Mouse (Mus musculus) brain, embryonic 14.5 days (tissue): ENCODE data around the gene Rdh7.

Experiments
- CTCF ChIP-seq: fragments of 200-500 bp; IDR thresholded peaks from 2 replicates; pipeline ENCODE4 v1.5.1; 2012; ENCODE audit warnings: inconsistent platforms, mild to moderate bottlenecking, moderate library complexity, borderline replicate concordance; ENCODE audit not compliant: insufficient read depth, insufficient read length; ENCODE audit errors: extremely low read depth
- POLR2A ChIP-seq: fragments of 200-500 bp; IDR thresholded peaks from 2 replicates; pipeline ENCODE4 v1.6.1; 2012; ENCODE audit warnings: mild to moderate bottlenecking, inconsistent platforms, borderline replicate concordance; ENCODE audit not compliant: poor library complexity, insufficient read depth, insufficient read length, severe bottlenecking; ENCODE audit errors: extremely low read depth

DNA sequence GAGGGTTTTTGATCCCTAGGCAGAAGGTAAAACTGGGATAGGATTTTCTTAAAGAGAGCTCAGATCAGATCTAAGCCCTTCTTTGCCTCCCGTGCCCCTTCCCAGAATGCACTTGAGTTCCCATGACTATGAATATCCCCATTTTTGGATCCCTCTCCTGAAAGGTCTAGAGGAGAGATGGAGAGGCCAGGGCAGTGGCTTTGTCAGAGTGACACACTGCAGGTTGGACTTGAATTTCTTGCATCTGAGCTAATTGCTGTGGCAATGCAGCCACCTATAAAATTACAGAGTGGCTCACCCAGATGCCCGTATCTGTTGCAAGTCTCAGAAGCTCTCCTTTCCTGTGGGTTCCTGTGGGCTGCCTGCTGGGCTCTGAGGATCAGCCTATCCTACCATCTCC lies 9.6 kb upstream of the Rdh7 start, which contains the start of gene Sdr9c7:
- TF ChIP-seq CTCF (no peak), POLR2A (no peak)
